28 mouse cellular contexts compared by ENCODE assay signal in genomic region chr15:28198609-28199008, GRCm38 (mm10). TPM values are rescaled to one million over a fixed set of nuclear protein-coding genes. Genes with fewer than 3 reads are reported as not detected.
DNase-seq lines count a peak whose midpoint lies in the region; ATAC-seq and TF ChIP-seq lines count a peak whose summit lies in the region.
"Had no signal": no experiment of that assay in that cellular context is flagged by ENCODE, and none has a peak within 500 bp of the region (broad histone marks: within the 10 kb centered on the region; RNA-seq: fewer than 3 reads in every experiment).

No protein-coding gene starts in this region.

- peak; percentile 2; the same call in 1 of the 2 replicates for TF ChIP-seq RAD21 in CH12.LX (IDR thresholded peaks at IDR 0.05; ENCODE audit: low read depth, low read length)

- H3K4me2 ChIP-seq in hindbrain, postnatal 0 days (ENCODE audit: low read depth, low read length), result no peak overlapping the region
- H3K4me2 ChIP-seq in hindbrain, embryonic 13.5 days, result no peak overlapping the region
- no peak overlapping the region for H3K4me2 ChIP-seq in CH12.LX (ENCODE audit: insufficient read depth, low read depth, poor library complexity, severe bottlenecking)
- H3K4me2 ChIP-seq in liver, postnatal 0 days (ENCODE audit: low read depth, low read length), result no peak overlapping the region
- H3K4me2 ChIP-seq: embryonic facial prominence, embryonic 13.5 days; forebrain, embryonic 13.5 days; heart, embryonic 13.5 days; hindbrain, embryonic 15.5 days had no signal

- WGBS in hindbrain, postnatal 0 days, result 55% methylated on average over 4 of the region's 4 CpGs
- WGBS in hindbrain, embryonic 13.5 days, result 74% methylated on average over 4 of the region's 4 CpGs
- 66% methylated on average over 4 of the region's 4 CpGs for WGBS in liver, postnatal 0 days (ENCODE audit: insufficient replicate concordance)

- dilution Hi-C loops in CH12.LX (cut with MboI; ENCODE audit: extremely low pct_ligation_motif_present, extremely low pct_unique_long_range_greater_than_20kb, low sequenced_read_pairs), result no loop called here

- H3K4me3 ChIP-seq in hindbrain, postnatal 0 days (ENCODE audit: low read length), result no peak overlapping the region
- H3K4me3 ChIP-seq in hindbrain, embryonic 13.5 days, result no peak overlapping the region
- H3K4me3 ChIP-seq in layer of hippocampus, adult 2 months, result no peak overlapping the region
- no peak overlapping the region for H3K4me3 ChIP-seq in CH12.LX (replicated peaks in 1 of 3; ENCODE audit: low read depth in 2 of 3, low read length in 2 of 3, poor library complexity in 1 of 3)
- no peak overlapping the region for H3K4me3 ChIP-seq in liver, postnatal 0 days (ENCODE audit: low read depth, low read length)
- H3K4me3 ChIP-seq: embryonic facial prominence, embryonic 10.5 days; embryonic facial prominence, embryonic 13.5 days; erythroblast, embryonic 14.5 days; forebrain, embryonic 13.5 days; gastrocnemius, adult 2 months; heart, adult 2 months; heart, embryonic 10.5 days; heart, embryonic 13.5 days; hindbrain, embryonic 15.5 days had no signal

- in situ Hi-C loops in CH12.LX (cut with MboI; ENCODE audit: low pct_ligation_motif_present, low pct_unique_long_range_greater_than_20kb, low sequenced_read_pairs), result no loop called here

- no peak overlapping the region for H3K9ac ChIP-seq in hindbrain, postnatal 0 days (replicated peaks; ENCODE audit: low read length)
- H3K9ac ChIP-seq in hindbrain, embryonic 13.5 days, result no peak overlapping the region
- H3K9ac ChIP-seq in CH12.LX (ENCODE audit: insufficient read depth, low read depth), result no peak overlapping the region
- H3K9ac ChIP-seq in liver, postnatal 0 days (replicated peaks), result no peak overlapping the region
- H3K9ac ChIP-seq: embryonic facial prominence, embryonic 13.5 days; forebrain, embryonic 13.5 days; heart, embryonic 13.5 days; hindbrain, embryonic 15.5 days had no signal

- H3K79me2 ChIP-seq in CH12.LX (replicated peaks; ENCODE audit: control insufficient read depth, extremely low read depth, insufficient read depth, poor library complexity, severe bottlenecking), result no peaks in the 10 kb centered on the region

- no peaks in the 10 kb centered on the region for H3K9me3 ChIP-seq in hindbrain, postnatal 0 days (ENCODE audit: low read length)
- H3K9me3 ChIP-seq in hindbrain, embryonic 13.5 days, result no peaks in the 10 kb centered on the region
- no peaks in the 10 kb centered on the region for H3K9me3 ChIP-seq in CH12.LX (replicated peaks; ENCODE audit: low read length)
- no peaks in the 10 kb centered on the region for H3K9me3 ChIP-seq in liver, postnatal 0 days (ENCODE audit: low read length)
- H3K9me3 ChIP-seq: embryonic facial prominence, embryonic 10.5 days; embryonic facial prominence, embryonic 13.5 days; forebrain, embryonic 13.5 days; heart, embryonic 10.5 days; heart, embryonic 13.5 days; hindbrain, embryonic 15.5 days had no signal

- no peaks in the 10 kb centered on the region for H3K36me3 ChIP-seq in hindbrain, postnatal 0 days (ENCODE audit: insufficient read depth, low read length)
- H3K36me3 ChIP-seq in hindbrain, embryonic 13.5 days, result no peaks in the 10 kb centered on the region
- no peaks in the 10 kb centered on the region for H3K36me3 ChIP-seq in CH12.LX (replicated peaks in 1 of 2; ENCODE audit: control insufficient read depth in 1 of 2, insufficient read depth in 1 of 2, low read length in 1 of 2)
- H3K36me3 ChIP-seq in liver, postnatal 0 days (replicated peaks; ENCODE audit: insufficient read depth, low read length), result no peaks in the 10 kb centered on the region
- H3K36me3 ChIP-seq: embryonic facial prominence, embryonic 10.5 days; embryonic facial prominence, embryonic 13.5 days; heart, embryonic 10.5 days; heart, embryonic 13.5 days; hindbrain, embryonic 15.5 days had no signal

- DNase-seq in hindbrain, postnatal 0 days (ENCODE audit: low spot score), result no peak
- DNase-seq in layer of hippocampus, adult 2 months (ENCODE audit: low spot score in 2 of 2), result no peak
- DNase-seq in layer of hippocampus, adult 8-10 months (ENCODE audit: low spot score in 2 of 2), result no peak
- no peak for DNase-seq in CH12.LX (ENCODE audit: extremely low read depth)
- peak; percentile 14 for DNase-seq in brain, adult 2 months (ENCODE audit: low read depth, low spot score)
- DNase-seq in liver, postnatal 0 days, result no peak
- no peak for DNase-seq in lung, postnatal 25 days (ENCODE audit: low spot score)
- DNase-seq: adrenal gland, adult 8-10 months; adrenal gland, postnatal 25 days; cerebellum, adult 18-20 months; cerebellum, adult 9-10 months; cerebellum, postnatal 14 days; gastrocnemius, adult 2 months; gastrocnemius, postnatal 14 days; heart, adult 2 months; heart, postnatal 14 days; heart, postnatal 4 days had no signal

- TF ChIP-seq EP300 in CH12.LX (IDR thresholded peaks at IDR 0.05; ENCODE audit: low read length), result no peak
- no peak for TF ChIP-seq EP300 in liver, postnatal 0 days (IDR thresholded peaks at IDR 0.05; ENCODE audit: low read depth)

- TF ChIP-seq POLR2A in CH12.LX (IDR thresholded peaks at IDR 0.05; ENCODE audit: low read depth, low read length), result no peak

- H3K27ac ChIP-seq in hindbrain, postnatal 0 days, result no peak overlapping the region
- H3K27ac ChIP-seq in hindbrain, embryonic 13.5 days, result no peak overlapping the region
- no peak overlapping the region for H3K27ac ChIP-seq in layer of hippocampus, adult 2 months
- no peak overlapping the region for H3K27ac ChIP-seq in CH12.LX (ENCODE audit: insufficient read depth, low read depth)
- no peak overlapping the region for H3K27ac ChIP-seq in liver, postnatal 0 days (ENCODE audit: low read depth)
- H3K27ac ChIP-seq: embryonic facial prominence, embryonic 10.5 days; embryonic facial prominence, embryonic 13.5 days; forebrain, embryonic 13.5 days; gastrocnemius, adult 2 months; heart, adult 2 months; heart, embryonic 10.5 days; heart, embryonic 13.5 days; hindbrain, embryonic 15.5 days had no signal

- no peak for ATAC-seq in hindbrain, postnatal 0 days
- ATAC-seq in hindbrain, embryonic 13.5 days (ENCODE audit: low FRiP score), result no peak
- ATAC-seq in liver, postnatal 0 days, result no peak
- ATAC-seq: activated CD4-positive, CD25-positive, alpha-beta regulatory T cell, adult 4 months; CD4-positive, CD25-positive, alpha-beta regulatory T cell, adult 4 months; forebrain, embryonic 13.5 days; forebrain, embryonic 16.5 days had no signal

- no peaks in the 10 kb centered on the region for H3K4me1 ChIP-seq in hindbrain, postnatal 0 days (ENCODE audit: insufficient read depth, low read length)
- peaks cover 8% of the 10 kb centered on the region for H3K4me1 ChIP-seq in hindbrain, embryonic 13.5 days (replicated peaks)
- no peaks in the 10 kb centered on the region for H3K4me1 ChIP-seq in CH12.LX (ENCODE audit: control insufficient read depth in 1 of 2, insufficient read depth in 2 of 2)
- no peaks in the 10 kb centered on the region for H3K4me1 ChIP-seq in liver, postnatal 0 days (ENCODE audit: insufficient read depth)
- H3K4me1 ChIP-seq: embryonic facial prominence, embryonic 10.5 days; embryonic facial prominence, embryonic 13.5 days; heart, embryonic 10.5 days; heart, embryonic 13.5 days; hindbrain, embryonic 15.5 days had no signal

- no peaks in the 10 kb centered on the region for H3K27me3 ChIP-seq in hindbrain, postnatal 0 days (ENCODE audit: insufficient read depth, low read length)
- peaks cover 51% of the 10 kb centered on the region for H3K27me3 ChIP-seq in hindbrain, embryonic 13.5 days
- no peaks in the 10 kb centered on the region for H3K27me3 ChIP-seq in CH12.LX (replicated peaks)
- no peaks in the 10 kb centered on the region for H3K27me3 ChIP-seq in liver, postnatal 0 days (ENCODE audit: insufficient read depth, low read length)
- H3K27me3 ChIP-seq: embryonic facial prominence, embryonic 13.5 days; heart, embryonic 13.5 days had no signal

- TF ChIP-seq CTCF in hindbrain, postnatal 0 days (IDR thresholded peaks at IDR 0.05; ENCODE audit: low read depth), result peak; percentile 23
- TF ChIP-seq CTCF in layer of hippocampus, adult 2 months (conservative IDR thresholded peaks at IDR 0.05), result peak; percentile 61
- TF ChIP-seq CTCF in CH12.LX (conservative IDR thresholded peaks at IDR 0.05 in 1 of 2, IDR thresholded peaks at IDR 0.05 in 1 of 2; ENCODE audit: low read depth in 2 of 2, low read length in 2 of 2), result no peak
- TF ChIP-seq CTCF in liver, postnatal 0 days (IDR thresholded peaks at IDR 0.05; ENCODE audit: low read depth), result no peak

TF ChIP-seq in CH12.LX, 34 proteins besides CTCF, POLR2A, EP300 and RAD21:
- no peak for TF ChIP-seq CHD2 (IDR thresholded peaks at IDR 0.05; ENCODE audit: low read length)
- no peak for TF ChIP-seq PAX5 (IDR thresholded peaks at IDR 0.05; ENCODE audit: low read length)
- TF ChIP-seq SMC3 (IDR thresholded peaks at IDR 0.05; ENCODE audit: low read depth, low read length), result no peak
- TF ChIP-seq POLR2AphosphoS2 (IDR thresholded peaks at IDR 0.05; ENCODE audit: low read depth, low read length), result no peak
- TF ChIP-seq GABPA (IDR thresholded peaks at IDR 0.05; ENCODE audit: insufficient replicate concordance, low read depth, low read length), result no peak
- no peak for TF ChIP-seq USF2 (conservative IDR thresholded peaks at IDR 0.05; ENCODE audit: low read depth, low read length)

RNA-seq across cellular contexts. Expression of gene Dnah5, which starts 4.9 kb away (rescaled TPM):
- 0.58 and 0.68 TPM in 2 replicates for total RNA-seq in hindbrain, postnatal 0 days (2014; rRNA removed)
- 0.11 TPM in 2 replicates for polyA plus RNA-seq in hindbrain, postnatal 0 days (2015; fragmentation: Nextera tagmentation; extraction: Ambion mirVana)
- 0.21 and 0.23 TPM in 2 replicates for polyA plus RNA-seq in hindbrain, embryonic 13.5 days (2015; fragmentation: Nextera tagmentation; extraction: Ambion mirVana)
- total RNA-seq in layer of hippocampus, adult 2 months (2021), result 1 to 10 TPM; 3.5 to 4.5 TPM
- total RNA-seq in layer of hippocampus, adult 8-10 months (2022), result 1 to 10 TPM; 3.6 to 4.7 (median 4.0) TPM
- total RNA-seq in CH12.LX (2012; rRNA removed), result under 0.01 TPM in 2 replicates
- total RNA-seq in CH12.LX (2014; rRNA removed), result 0.01 TPM in 1 of 2 replicates, not detected in the other
- not detected in 2 replicates for polyA plus RNA-seq in CH12.LX (2012; ENCODE audit: insufficient read length, low read depth)
- not detected in 2 replicates for polyA plus RNA-seq in liver, postnatal 0 days (2015; fragmentation: Nextera tagmentation; extraction: Ambion mirVana)
- total RNA-seq: gastrocnemius, adult 2 months had no signal
- polyA plus RNA-seq: CD4-positive, CD25-positive, alpha-beta regulatory T cell, adult 4 months; erythroblast, embryonic 14.5 days; heart, embryonic 13.5 days had no signal

Comparison
In these comparisons a context has a peak if more than half of its experiments do, and no peak if none do; other contexts are left out.
1. CTCF ChIP-seq: peak in hindbrain, postnatal 0 days (single experiment) and layer of hippocampus, adult 2 months (single experiment); none in CH12.LX (0 of 2) and liver, postnatal 0 days (single experiment).